Mouse (Mus musculus) forebrain, postnatal 0 days (tissue): ENCODE results near the gene Slu7. TPM values are rescaled to one million over a fixed set of nuclear protein-coding genes. Genes with fewer than 3 reads are reported as not detected.

ENCODE experiments used
- ATAC-seq: fragments of 200-750 bp; cut with Nextera tagmentation; 2 replicates; pipeline ENCODE4 v1.8.0; 2017; ENCODE audit warnings: mild to moderate bottlenecking, moderate library complexity
- DNase-seq: peaks from one replicate; pipeline ENCODE4 v3.0.0-alpha.2; 2015
- H3K27ac ChIP-seq: fragments of 300-500 bp; sonication (generic); 2 replicates; pipeline ENCODE4 v1.5.1; 2014; ENCODE audit warnings: low read depth, mild to moderate bottlenecking, antibody characterized with exemption, low read length, moderate library complexity, mixed read lengths
- H3K27me3 ChIP-seq: fragments of 300-500 bp; sonication (generic); 2 replicates; pipeline ENCODE4 v1.6.1; 2014; ENCODE audit warnings: mild to moderate bottlenecking, low read length, mixed read lengths; ENCODE audit not compliant: insufficient read depth
- H3K36me3 ChIP-seq: fragments of 300-500 bp; sonication (generic); 2 replicates; pipeline ENCODE4 v1.6.1; 2014; ENCODE audit warnings: mild to moderate bottlenecking, moderate library complexity; ENCODE audit not compliant: insufficient read depth
- H3K4me1 ChIP-seq: fragments of 300-500 bp; sonication (generic); 2 replicates; pipeline ENCODE4 v1.6.1; 2014; ENCODE audit warnings: antibody characterized with exemption; ENCODE audit not compliant: insufficient read depth
- H3K4me2 ChIP-seq: fragments of 300-500 bp; sonication (generic); 2 replicates; pipeline ENCODE4 v1.6.1; 2014; ENCODE audit warnings: low read depth, mild to moderate bottlenecking, moderate library complexity
- H3K4me3 ChIP-seq: fragments of 300-500 bp; sonication (generic); 2 replicates; pipeline ENCODE4 v1.5.1; 2014; ENCODE audit warnings: low read depth, low read length, mixed read lengths
- H3K9ac ChIP-seq: fragments of 300-500 bp; sonication (generic); 2 replicates; pipeline ENCODE4 v1.6.1; 2014; ENCODE audit warnings: mild to moderate bottlenecking
- H3K9me3 ChIP-seq: fragments of 300-500 bp; sonication (generic); 2 replicates; pipeline ENCODE4 v1.6.1; 2016; ENCODE audit warnings: low read length
- CTCF ChIP-seq: sonication (generic); IDR thresholded peaks from 2 replicates; pipeline ENCODE4 v1.5.1; 2016; ENCODE audit warnings: antibody characterized with exemption, control low read depth, low read depth
- WGBS: fragments of 180-500 bp; shearing (Covaris S2); extraction: QIAGEN DNeasy Blood & Tissue Kit; methylation state at CpG from one replicate; pipeline ENCODE4 v1.1.7; 2014; 5-methylcytosine and 5-hydroxymethylcytosine counted together
- polyA plus RNA-seq: library from polyadenylated mRNA; unstranded; fragments of >200 nt; fragmentation: Nextera tagmentation; extraction: Ambion mirVana; gene quantifications from 2 replicates; pipeline ENCODE4 v1.2.1, GENCODE M21; 2015
- total RNA-seq: library from RNA; depleted of rRNA; stranded (reverse); fragments of >200 nt; gene quantifications from 2 replicates; pipeline ENCODE4 v1.2.3, GENCODE M21; 2014; rRNA removed

Gene Slu7
- total RNA-seq (29.5 and 35.7 TPM in 2 replicates), polyA plus RNA-seq (56.0 and 59.1 TPM in 2 replicates)

DNA sequence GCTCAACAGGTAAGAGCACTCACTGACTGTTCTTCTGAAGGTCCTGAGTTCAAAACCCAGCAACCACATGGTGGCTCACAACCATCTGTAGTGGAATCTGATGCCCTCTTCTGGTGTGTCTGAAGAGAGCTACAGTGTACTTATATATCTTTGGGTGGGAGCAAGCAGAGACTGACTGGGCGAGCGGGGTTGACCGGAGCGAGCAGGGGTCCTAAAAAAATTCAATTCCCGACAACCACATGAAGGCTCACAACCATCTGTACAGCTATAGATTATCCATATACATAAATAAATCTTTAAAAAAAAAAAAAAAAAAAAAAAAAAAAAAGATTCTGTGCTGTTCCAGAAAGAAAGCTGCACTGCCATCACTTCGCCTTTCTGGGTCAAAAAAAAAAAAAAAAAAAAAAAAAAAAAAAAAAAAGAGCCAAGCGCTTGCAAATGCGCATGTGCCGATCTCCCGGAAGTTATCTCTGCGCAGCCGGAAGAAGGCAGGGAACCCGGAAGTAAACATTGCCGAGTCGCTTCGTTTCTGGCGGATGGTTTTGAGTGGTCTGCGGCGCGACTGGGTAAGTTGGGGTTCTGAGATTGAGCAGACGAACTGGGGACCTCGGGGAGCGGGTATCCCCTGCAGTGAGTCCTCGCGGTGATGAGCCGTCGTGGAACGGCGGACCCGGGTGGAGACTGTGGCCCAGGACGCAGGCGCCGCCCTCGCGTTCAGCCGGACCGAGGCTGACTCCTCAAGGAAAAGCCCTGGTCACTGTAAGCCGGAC, at the start of gene Slu7:
Gene Slu7, plus strand, starts transcription at position 491 of the 770 bp plus-strand sequence.
- peak; percentile 30; the same call in 1 of the 2 replicates for TF ChIP-seq CTCF
- H3K36me3 ChIP-seq = peaks cover 11% of the 10 kb centered on the region; the same call in 1 of the 2 replicates
- H3K9ac ChIP-seq = peak within 1 kb of the TSS; percentile 85
- ATAC-seq (peak; percentile 95), DNase-seq (peak; percentile 89)
- WGBS = 9% methylated on average over 38 of the region's 38 CpGs
- peak within 1 kb of the TSS; percentile 82 for H3K4me3 ChIP-seq
- peak within 1 kb of the TSS; percentile 73 for H3K27ac ChIP-seq
- H3K4me1 ChIP-seq = peaks cover 6% of the 10 kb centered on the region; the same call in 1 of the 2 replicates
- H3K9me3 ChIP-seq = no peaks in the 10 kb centered on the region
- peak within 1 kb of the TSS; percentile 63 for H3K4me2 ChIP-seq
- no peaks in the 10 kb centered on the region for H3K27me3 ChIP-seq

DNA sequence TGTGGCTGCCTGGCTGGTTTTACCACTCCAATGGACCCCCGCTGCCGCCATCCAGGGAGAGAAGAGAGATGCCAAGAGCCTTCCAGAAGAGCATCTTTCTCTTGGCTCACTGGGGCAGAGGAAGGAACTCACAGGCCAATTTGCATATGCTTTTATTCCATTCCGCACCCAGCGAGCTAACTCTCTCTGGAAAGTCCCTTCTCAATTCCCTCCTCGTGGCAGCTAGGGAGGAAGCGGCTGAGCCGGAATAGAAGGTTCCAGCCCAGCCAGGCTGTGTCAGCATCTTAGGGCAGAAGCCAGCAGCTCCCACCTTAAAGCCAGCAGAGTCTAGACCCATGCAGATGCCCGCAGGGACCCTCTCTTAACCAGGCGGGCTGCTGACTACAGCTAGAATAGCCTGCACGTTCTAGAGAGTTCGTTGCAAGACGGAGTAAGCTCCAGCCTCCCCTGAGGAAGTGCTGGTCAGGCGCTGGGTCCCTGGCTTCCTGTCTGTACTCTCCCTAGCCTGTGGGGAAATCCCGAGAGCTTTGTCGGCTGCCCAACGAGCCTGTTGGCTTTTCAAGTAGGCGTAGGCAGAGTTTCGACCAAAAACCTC, 48.4 kb upstream of the Slu7 start:
- Histone ChIP-seq H3K4me2 (peak overlapping the region; percentile 69), H3K9ac (peak overlapping the region; percentile 53), H3K4me1 (peaks cover 7% of the 10 kb centered on the region; the same call in 1 of the 2 replicates), H3K36me3 (no peaks in the 10 kb centered on the region), H3K27me3 (no peaks in the 10 kb centered on the region), H3K27ac (peak overlapping the region; percentile 66), H3K9me3 (no peaks in the 10 kb centered on the region), H3K4me3 (peak overlapping the region; percentile 36)
- no peak for TF ChIP-seq CTCF
- DNase-seq (peak; percentile 67), ATAC-seq (peak; percentile 92)
- 2% methylated on average over 18 of the region's 18 CpGs for WGBS

DNA sequence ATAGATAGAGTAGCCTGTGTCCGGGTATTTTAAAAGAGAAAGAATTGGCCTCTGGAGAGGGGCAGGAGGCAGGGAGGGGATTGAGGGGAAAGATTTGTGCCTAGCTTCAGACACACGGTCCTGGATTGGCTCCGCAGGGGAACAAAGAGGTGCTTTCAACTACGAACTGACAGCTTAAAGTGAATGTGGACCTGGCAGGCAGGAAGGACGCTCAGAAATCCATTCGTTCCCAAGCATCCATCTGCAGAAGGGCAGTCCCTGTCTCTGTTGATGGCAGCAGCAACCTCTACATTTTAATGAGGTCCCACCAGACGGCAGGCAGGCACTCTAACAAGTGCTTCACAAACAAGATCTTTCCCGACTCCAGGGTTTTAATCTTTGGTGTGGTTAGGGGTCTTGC, 47.8 kb upstream of the Slu7 start:
- H3K27me3 ChIP-seq = no peaks in the 10 kb centered on the region
- no peak for TF ChIP-seq CTCF
- H3K4me1 ChIP-seq = peaks cover 7% of the 10 kb centered on the region; the same call in 1 of the 2 replicates
- H3K4me2 ChIP-seq = peak overlapping the region; percentile 69
- peak; percentile 58 for DNase-seq
- 2% methylated on average over 8 of the region's 8 CpGs for WGBS
- H3K9ac ChIP-seq = peak overlapping the region; percentile 53
- no peaks in the 10 kb centered on the region for H3K9me3 ChIP-seq
- H3K36me3 ChIP-seq = no peaks in the 10 kb centered on the region
- peak; percentile 84 for ATAC-seq
- H3K27ac ChIP-seq = peak overlapping the region; percentile 66
- peak overlapping the region; percentile 36 for H3K4me3 ChIP-seq

DNA sequence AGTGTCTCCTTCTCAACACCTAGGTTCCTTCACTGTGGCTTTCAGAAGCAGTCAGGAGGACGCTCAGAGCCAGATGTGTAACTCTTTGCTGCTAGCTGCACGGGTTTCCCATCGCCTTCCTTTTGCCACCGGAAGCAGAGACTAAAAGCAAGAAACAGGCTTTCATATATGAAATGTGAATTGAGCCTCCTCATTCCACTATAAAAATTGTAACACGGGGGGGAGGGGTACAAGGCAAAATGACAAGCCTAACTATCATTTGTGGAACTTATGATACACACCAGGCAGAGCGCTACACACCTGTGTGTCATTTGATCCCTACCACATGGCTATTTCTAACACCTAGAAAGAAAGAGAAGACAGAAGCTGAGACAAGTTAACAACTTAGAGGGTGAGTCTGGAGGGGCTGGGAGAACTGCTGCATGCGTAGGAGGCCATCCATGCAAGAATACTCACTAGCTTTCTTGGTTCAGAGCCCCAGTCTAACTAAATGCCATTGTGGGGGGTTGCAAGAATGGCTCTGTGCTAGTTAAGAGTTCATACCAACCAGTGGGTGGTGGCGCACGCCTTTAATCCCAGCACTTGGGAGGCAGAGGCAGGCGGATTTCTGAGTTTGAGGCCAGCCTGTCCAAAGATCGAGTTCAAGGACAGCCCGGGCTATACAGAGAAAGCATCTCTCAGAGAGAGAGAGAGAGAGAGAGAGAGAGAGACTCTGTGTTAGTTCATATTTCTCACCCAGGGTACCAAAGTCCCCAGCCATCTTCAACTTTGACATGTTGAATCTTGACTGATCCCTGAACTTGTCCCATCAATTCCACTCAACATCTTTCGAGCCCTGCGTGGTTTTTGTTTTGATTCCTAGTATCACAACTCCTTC, 46.3 kb upstream of the Slu7 start:
- H3K4me1 ChIP-seq = peaks cover 7% of the 10 kb centered on the region; the same call in 1 of the 2 replicates
- no peaks in the 10 kb centered on the region for H3K9me3 ChIP-seq
- H3K4me3 ChIP-seq = no peak overlapping the region
- 93% methylated on average over 14 of the region's 14 CpGs for WGBS
- no peak for ATAC-seq
- no peak overlapping the region for H3K4me2 ChIP-seq
- no peaks in the 10 kb centered on the region for H3K36me3 ChIP-seq
- no peaks in the 10 kb centered on the region for H3K27me3 ChIP-seq
- H3K9ac ChIP-seq = no peak overlapping the region
- H3K27ac ChIP-seq = no peak overlapping the region
- DNase-seq = no peak
- no peak for TF ChIP-seq CTCF

DNA sequence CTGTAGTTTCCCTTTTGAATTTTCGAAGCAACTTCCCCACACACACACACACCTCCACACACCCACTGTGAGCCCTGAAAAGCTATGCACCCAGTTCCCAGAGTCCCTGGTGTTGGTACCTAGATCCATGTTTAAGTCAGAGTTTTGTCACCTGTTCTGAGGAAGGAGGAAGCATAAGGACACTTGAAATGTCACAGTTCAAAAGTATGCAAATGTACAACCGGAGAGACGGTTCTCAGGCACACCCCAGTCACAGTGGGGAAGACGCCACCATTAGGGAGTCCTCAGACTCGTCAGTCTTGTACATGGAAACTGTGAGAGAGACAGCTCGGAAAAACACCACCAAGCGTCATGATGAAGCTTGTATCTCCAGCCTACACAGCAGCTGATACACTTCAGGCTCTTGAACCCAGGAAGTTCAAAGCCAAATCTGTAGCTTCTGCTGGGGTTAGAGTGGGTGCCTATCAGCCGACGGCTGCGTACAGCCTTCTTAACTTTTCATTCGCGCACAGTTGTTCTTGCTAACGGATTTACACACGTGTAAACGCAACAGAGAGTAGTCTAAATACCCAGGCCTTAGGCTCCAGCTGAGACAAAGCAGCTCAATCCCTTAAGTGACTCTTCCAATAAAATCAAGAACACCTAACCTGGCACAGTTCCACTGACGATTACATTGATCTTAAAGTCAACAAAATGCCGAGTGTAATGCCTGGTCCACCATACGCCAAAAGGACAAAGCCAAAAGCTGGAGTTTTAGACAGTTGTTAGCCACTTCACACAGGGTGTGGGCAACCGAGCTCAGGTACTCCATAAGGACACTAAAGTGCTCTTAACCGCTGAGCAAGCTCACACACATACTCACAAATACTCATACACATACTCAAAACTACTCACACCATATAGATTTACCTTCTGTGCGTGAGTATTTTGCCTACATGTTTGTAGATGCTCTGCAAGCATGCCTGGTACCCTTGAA, 45.1 kb upstream of the Slu7 start:
- no peak for TF ChIP-seq CTCF
- Histone ChIP-seq H3K4me3 (no peak overlapping the region), H3K27me3 (no peaks in the 10 kb centered on the region), H3K9ac (no peak overlapping the region), H3K9me3 (no peaks in the 10 kb centered on the region), H3K27ac (no peak overlapping the region), H3K4me1 (peaks cover 7% of the 10 kb centered on the region; the same call in 1 of the 2 replicates), H3K36me3 (no peaks in the 10 kb centered on the region), H3K4me2 (no peak overlapping the region)
- DNase-seq = no peak
- no peak for ATAC-seq
- 85% methylated on average over 21 of the region's 21 CpGs for WGBS

DNA sequence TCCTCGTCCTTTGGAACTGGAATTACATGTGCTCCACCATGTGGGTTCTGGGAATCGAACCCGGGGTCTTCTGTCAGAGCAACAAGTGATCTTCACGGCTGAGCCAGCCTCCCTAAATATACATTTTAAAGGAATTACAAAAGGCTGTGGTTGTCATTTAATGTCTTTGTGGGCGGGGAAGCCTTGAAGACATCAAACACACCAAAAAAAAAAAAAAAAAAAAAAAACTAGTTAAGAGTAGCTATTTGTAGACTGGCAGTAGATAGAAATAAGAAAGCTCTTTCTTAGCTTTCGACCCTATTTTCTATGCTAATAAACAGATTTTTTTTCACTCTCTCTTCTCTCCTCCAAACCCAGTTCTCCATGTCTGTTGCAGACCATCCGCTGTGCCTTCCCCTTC, 44.4 kb upstream of the Slu7 start:
- 89% methylated on average over 7 of the region's 7 CpGs for WGBS

More for the DNA sequence above, 44.4 kb upstream of the Slu7 start:
- Histone ChIP-seq H3K9me3 (no peaks in the 10 kb centered on the region), H3K4me2 (no peak overlapping the region), H3K4me1 (peaks cover 7% of the 10 kb centered on the region; the same call in 1 of the 2 replicates), H3K9ac (no peak overlapping the region), H3K36me3 (no peaks in the 10 kb centered on the region), H3K27me3 (no peaks in the 10 kb centered on the region), H3K4me3 (no peak overlapping the region), H3K27ac (no peak overlapping the region)
- DNase-seq (no peak), ATAC-seq (no peak)
- no peak for TF ChIP-seq CTCF
